Mouse (Mus musculus) heart, postnatal 0 days (tissue): ENCODE measurements at regions not wholly inside any gene's neighbourhood (a gene's known extent, or its start where the extent isn't known, plus 50 kb on each side); places are given as distances from the start of the nearest gene placed in this dataset.

Source experiments
- CTCF ChIP-seq: IDR thresholded peaks from 2 replicates; pipeline ENCODE4 v1.5.1; 2016; ENCODE audit warnings: antibody characterized with exemption, control low read depth, low read depth
- EP300 ChIP-seq: IDR thresholded peaks from 2 replicates; pipeline ENCODE4 v1.6.1; 2016; ENCODE audit warnings: antibody characterized with exemption, low read depth

GRCm38 (mm10) chr7:36862481-36862880, 164.6 kb downstream of the Tshz3 start:
- TF ChIP-seq CTCF (no peak), EP300 (no peak)
